Mouse (Mus musculus) intestine, postnatal 0 days (tissue): ENCODE data around the gene Mrpl50. TPM values are rescaled to one million over a fixed set of nuclear protein-coding genes. Genes with fewer than 3 reads are reported as not detected.

ENCODE experiments used
- ATAC-seq: fragments of 200-750 bp; cut with Nextera tagmentation; 2 replicates; pipeline ENCODE4 v1.8.0; 2017; ENCODE audit warnings: mild to moderate bottlenecking, moderate TSS enrichment, moderate library complexity
- H3K27ac ChIP-seq: fragments of 300-500 bp; sonication (generic); 2 replicates; pipeline ENCODE4 v1.5.1; 2014; ENCODE audit warnings: mild to moderate bottlenecking, low read depth, low read length, moderate library complexity
- H3K27me3 ChIP-seq: fragments of 300-500 bp; sonication (generic); replicated peaks from 2 replicates; pipeline ENCODE4 v1.6.1; 2014; ENCODE audit warnings: low read length, mixed read lengths; ENCODE audit not compliant: control insufficient read depth, insufficient read depth
- H3K36me3 ChIP-seq: fragments of 300-500 bp; sonication (generic); 2 replicates; pipeline ENCODE4 v1.6.1; 2014; ENCODE audit warnings: mild to moderate bottlenecking, moderate library complexity; ENCODE audit not compliant: control insufficient read depth, insufficient read depth
- H3K4me1 ChIP-seq: fragments of 300-500 bp; sonication (generic); replicated peaks from 2 replicates; pipeline ENCODE4 v1.6.1; 2014; ENCODE audit warnings: antibody characterized with exemption, low read length, mixed read lengths; ENCODE audit not compliant: control insufficient read depth, insufficient read depth
- H3K4me2 ChIP-seq: fragments of 300-500 bp; sonication (generic); replicated peaks from 2 replicates; pipeline ENCODE4 v1.6.1; 2014; ENCODE audit warnings: low read depth, mild to moderate bottlenecking, moderate library complexity
- H3K4me3 ChIP-seq: fragments of 300-500 bp; sonication (generic); 2 replicates; pipeline ENCODE4 v1.5.1; 2014; ENCODE audit warnings: low read depth, low read length
- H3K9ac ChIP-seq: fragments of 300-500 bp; sonication (generic); 2 replicates; pipeline ENCODE4 v1.6.1; 2014; ENCODE audit warnings: mild to moderate bottlenecking, low read depth, low read length
- H3K9me3 ChIP-seq: fragments of 300-500 bp; sonication (generic); 2 replicates; pipeline ENCODE4 v1.6.1; 2016; ENCODE audit warnings: mixed run types; ENCODE audit not compliant: control insufficient read depth
- CTCF ChIP-seq: sonication (generic); IDR thresholded peaks from 2 replicates; pipeline ENCODE4 v1.5.1; 2016; ENCODE audit warnings: low read depth, mild to moderate bottlenecking, control low read depth, antibody characterized with exemption, moderate library complexity
- WGBS: fragments of 180-500 bp; shearing (Covaris S2); extraction: QIAGEN DNeasy Blood & Tissue Kit; methylation state at CpG from one replicate; pipeline ENCODE4 v1.1.7; 2014; 5-methylcytosine and 5-hydroxymethylcytosine counted together
- polyA plus RNA-seq: library from polyadenylated mRNA; unstranded; fragments of >200 nt; fragmentation: Nextera tagmentation; extraction: Ambion mirVana; gene quantifications from 2 replicates; pipeline ENCODE4 v1.2.1, GENCODE M21; 2015

Gene Mrpl50
- polyA plus RNA-seq, 1 experiment from 2014 or later, result 46.3 TPM

GRCm38 (mm10) chr4:49473435-49474100 lies 47.3 kb downstream of the Mrpl50 start, which contains the start of gene Acnat1:
Gene Acnat1 (minus strand): TSS chr4:49473912.
- Histone ChIP-seq H3K9ac (no peak within 1 kb of the TSS), H3K4me3 (no peak within 1 kb of the TSS), H3K27ac (peak within 1 kb of the TSS; percentile 41), H3K4me1 (no peaks in the 10 kb centered on the region), H3K36me3 (no peaks in the 10 kb centered on the region), H3K27me3 (no peaks in the 10 kb centered on the region), H3K4me2 (peak within 1 kb of the TSS; percentile 54), H3K9me3 (no peaks in the 10 kb centered on the region)
- TF ChIP-seq CTCF, result no peak
- 23% methylated on average over 3 of the region's 3 CpGs for WGBS
- peak; percentile 75 for ATAC-seq

- Histone ChIP-seq H3K27ac (no peak overlapping the region), H3K4me2 (no peak overlapping the region), H3K36me3 (peaks cover 18% of the 10 kb centered on the region), H3K9ac (no peak overlapping the region), H3K4me1 (no peaks in the 10 kb centered on the region), H3K27me3 (no peaks in the 10 kb centered on the region), H3K9me3 (0 out of 2 replicates have a peak, but pooled peaks cover 3% of the 10 kb centered on the region), H3K4me3 (no peak overlapping the region)
- WGBS, result 31% methylated on average over 3 of the region's 3 CpGs
- peak; percentile 82 for ATAC-seq
- TF ChIP-seq CTCF, result no peak
Observed at GRCm38 (mm10) chr4:49469435-49470151, 51.3 kb downstream of the Mrpl50 start.

GRCm38 (mm10) chr4:49467360-49467759 lies 53.5 kb downstream of the Mrpl50 start:
- no peak overlapping the region for H3K9ac ChIP-seq
- peak; percentile 33 for TF ChIP-seq CTCF
- H3K27ac ChIP-seq, result no peak overlapping the region
- H3K4me2 ChIP-seq, result no peak overlapping the region
- peaks cover 18% of the 10 kb centered on the region for H3K36me3 ChIP-seq
- H3K4me1 ChIP-seq, result no peaks in the 10 kb centered on the region
- H3K4me3 ChIP-seq, result no peak overlapping the region
- 100% methylated on average over 6 of the region's 6 CpGs for WGBS
- 0 out of 2 replicates have a peak, but pooled peaks cover 3% of the 10 kb centered on the region for H3K9me3 ChIP-seq
- no peak for ATAC-seq
- no peaks in the 10 kb centered on the region for H3K27me3 ChIP-seq

Other genes starting within 250 kb of the Mrpl50 start
- not detected in 2 replicates for gene Acnat2, start 112.9 kb downstream of the Mrpl50 start, polyA plus RNA-seq
- 8.4 and 10.6 TPM in 2 replicates for gene Acnat1, start 47.2 kb downstream of the Mrpl50 start, polyA plus RNA-seq
- gene Baat, start 14.5 kb downstream of the Mrpl50 start, polyA plus RNA-seq, result 0.52 and 0.64 TPM in 2 replicates
- gene Zfp189, start 83 bp upstream of the Mrpl50 start, polyA plus RNA-seq, result 2.0 and 2.4 TPM in 2 replicates
- 1,579 and 1,674 TPM in 2 replicates for gene Aldob, start 28.5 kb upstream of the Mrpl50 start, polyA plus RNA-seq
- gene Tmem246, start 76.8 kb upstream of the Mrpl50 start, polyA plus RNA-seq, result 22.6 and 23.6 TPM in 2 replicates
- 15.6 and 16.4 TPM in 2 replicates for gene Rnf20, start 110.9 kb upstream of the Mrpl50 start, polyA plus RNA-seq
- not detected in 2 replicates for gene Ppp3r2, start 160.9 kb upstream of the Mrpl50 start, polyA plus RNA-seq